Mouse (Mus musculus): ENCODE measurements around the gene Il6ra. TPM values are rescaled to one million over a fixed set of nuclear protein-coding genes. Genes with fewer than 3 reads are reported as not detected.
A peak's percentile ranks its signal among the peaks of the same experiment; 100 is the strongest.

Il6ra gene
- total and polyA plus RNA-seq, 2 experiments from 2014 or later = 1.1 to 2.0 TPM

GRCm38 (mm10) chr3:89860343-89860742 is 52.7 kb downstream of the Il6ra start:
- ATAC-seq (ENCODE audit: insufficient read depth, low read depth) = no peak
- no peak for TF ChIP-seq CTCF (IDR thresholded peaks at IDR 0.05; ENCODE audit: low read depth)
- Histone ChIP-seq H3K36me3 (replicated peaks; ENCODE audit: control insufficient read depth, insufficient read depth, low read length) (no peaks in the 10 kb centered on the region; the same call in 1 of the 2 replicates), H3K27me3 (ENCODE audit: control insufficient read depth, insufficient read depth, low read length) (no peaks in the 10 kb centered on the region), H3K4me3 (ENCODE audit: low read depth, low read length) (no peak overlapping the region), H3K9ac (replicated peaks; ENCODE audit: low read depth, low read length) (no peak overlapping the region), H3K9me3 (replicated peaks; ENCODE audit: control insufficient read depth, low read length) (no peaks in the 10 kb centered on the region), H3K27ac (ENCODE audit: low read depth) (no peak overlapping the region), H3K4me1 (ENCODE audit: control insufficient read depth, insufficient read depth) (peaks cover 5% of the 10 kb centered on the region; the same call in 1 of the 2 replicates), H3K4me2 (ENCODE audit: low read depth, low read length) (no peak overlapping the region)
- no peak for DNase-seq (ENCODE audit: low spot score)
- whole genome bisulfite sequencing = 70% methylated on average over 3 of the region's 3 CpGs

GRCm38 (mm10) chr3:89859936-89860335 is 53.1 kb downstream of the Il6ra start:
- TF ChIP-seq CTCF (IDR thresholded peaks at IDR 0.05; ENCODE audit: low read depth) (no peak), EP300 (IDR thresholded peaks at IDR 0.05; ENCODE audit: low read depth) (no peak)
- peaks cover under 1% of the 10 kb centered on the region; the same call in 1 of the 2 replicates for H3K4me1 ChIP-seq (ENCODE audit: control insufficient read depth, insufficient read depth)
- no peak overlapping the region for H3K9ac ChIP-seq (replicated peaks; ENCODE audit: low read depth, low read length)
- H3K27ac ChIP-seq (ENCODE audit: low read depth) = no peak overlapping the region
- 55% methylated on average over 3 of the region's 3 CpGs for WGBS
- H3K4me3 ChIP-seq (ENCODE audit: low read depth, low read length) = no peak overlapping the region
- no peaks in the 10 kb centered on the region for H3K9me3 ChIP-seq (replicated peaks; ENCODE audit: control insufficient read depth, low read length)
- H3K36me3 ChIP-seq (replicated peaks; ENCODE audit: control insufficient read depth, insufficient read depth, low read length) = no peaks in the 10 kb centered on the region; the same call in 1 of the 2 replicates
- no peaks in the 10 kb centered on the region for H3K27me3 ChIP-seq (ENCODE audit: control insufficient read depth, insufficient read depth, low read length)
- no peak for DNase-seq (ENCODE audit: low spot score)
- ATAC-seq (ENCODE audit: insufficient read depth, low read depth) = no peak
- H3K4me2 ChIP-seq (ENCODE audit: low read depth, low read length) = no peak overlapping the region

GRCm38 (mm10) chr3:89858888-89859287 is 54.1 kb downstream of the Il6ra start:
- H3K36me3 ChIP-seq (replicated peaks; ENCODE audit: control insufficient read depth, insufficient read depth, low read length) = no peaks in the 10 kb centered on the region; the same call in none of the 2 replicates
- ATAC-seq (ENCODE audit: insufficient read depth, low read depth) (no peak), DNase-seq (ENCODE audit: low spot score) (no peak)
- H3K4me2 ChIP-seq (ENCODE audit: low read depth, low read length) = no peak overlapping the region
- no peak overlapping the region for H3K9ac ChIP-seq (replicated peaks; ENCODE audit: low read depth, low read length)
- H3K4me3 ChIP-seq (ENCODE audit: low read depth, low read length) = no peak overlapping the region
- H3K9me3 ChIP-seq (replicated peaks; ENCODE audit: control insufficient read depth, low read length) = no peaks in the 10 kb centered on the region
- 63% methylated on average over 8 of the region's 8 CpGs for WGBS
- no peak for TF ChIP-seq EP300 (IDR thresholded peaks at IDR 0.05; ENCODE audit: low read depth)
- TF ChIP-seq CTCF (IDR thresholded peaks at IDR 0.05; ENCODE audit: low read depth) = no peak
- no peak overlapping the region for H3K27ac ChIP-seq (ENCODE audit: low read depth)
- no peaks in the 10 kb centered on the region for H3K4me1 ChIP-seq (ENCODE audit: control insufficient read depth, insufficient read depth)
- no peaks in the 10 kb centered on the region for H3K27me3 ChIP-seq (ENCODE audit: control insufficient read depth, insufficient read depth, low read length)

GRCm38 (mm10) chr3:89858123-89858522 is 54.9 kb downstream of the Il6ra start:
- H3K9me3 ChIP-seq (replicated peaks; ENCODE audit: control insufficient read depth, low read length) = no peaks in the 10 kb centered on the region
- DNase-seq (ENCODE audit: low spot score) = peak; percentile 73
- WGBS = 9% methylated on average over 4 of the region's 4 CpGs

GRCm38 (mm10) chr3:89857353-89857752 is 55.6 kb downstream of the Il6ra start:
- Histone ChIP-seq H3K4me1 (ENCODE audit: control insufficient read depth, insufficient read depth) (no peaks in the 10 kb centered on the region), H3K4me2 (ENCODE audit: low read depth, low read length) (no peak overlapping the region), H3K36me3 (replicated peaks; ENCODE audit: control insufficient read depth, insufficient read depth, low read length) (peaks cover 1% of the 10 kb centered on the region), H3K4me3 (ENCODE audit: low read depth, low read length) (no peak overlapping the region), H3K27ac (ENCODE audit: low read depth) (no peak overlapping the region), H3K27me3 (ENCODE audit: control insufficient read depth, insufficient read depth, low read length) (no peaks in the 10 kb centered on the region), H3K9ac (replicated peaks; ENCODE audit: low read depth, low read length) (no peak overlapping the region), H3K9me3 (replicated peaks; ENCODE audit: control insufficient read depth, low read length) (no peaks in the 10 kb centered on the region)
- 74% methylated on average over 3 of the region's 3 CpGs for WGBS
- no peak for DNase-seq (ENCODE audit: low spot score)
- no peak for TF ChIP-seq EP300 (IDR thresholded peaks at IDR 0.05; ENCODE audit: low read depth)
- TF ChIP-seq CTCF (IDR thresholded peaks at IDR 0.05; ENCODE audit: low read depth) = peak; percentile 22; the same call in 1 of the 2 replicates
- no peak for ATAC-seq (ENCODE audit: insufficient read depth, low read depth)

More at GRCm38 (mm10) chr3:89858123-89858522, 54.9 kb downstream of the Il6ra start:
- Histone ChIP-seq H3K27me3 (ENCODE audit: control insufficient read depth, insufficient read depth, low read length) (no peaks in the 10 kb centered on the region), H3K9ac (replicated peaks; ENCODE audit: low read depth, low read length) (no peak overlapping the region), H3K36me3 (replicated peaks; ENCODE audit: control insufficient read depth, insufficient read depth, low read length) (no peaks in the 10 kb centered on the region; the same call in none of the 2 replicates), H3K4me2 (ENCODE audit: low read depth, low read length) (no peak overlapping the region), H3K4me1 (ENCODE audit: control insufficient read depth, insufficient read depth) (no peaks in the 10 kb centered on the region), H3K27ac (ENCODE audit: low read depth) (no peak overlapping the region), H3K4me3 (ENCODE audit: low read depth, low read length) (no peak overlapping the region)
- ATAC-seq (ENCODE audit: insufficient read depth, low read depth) = no peak
- TF ChIP-seq EP300 (IDR thresholded peaks at IDR 0.05; ENCODE audit: low read depth) (no peak), CTCF (IDR thresholded peaks at IDR 0.05; ENCODE audit: low read depth) (peak; percentile 87)

GRCm38 (mm10) chr3:89853752-89854151 is 59.2 kb downstream of the Il6ra start:
- H3K9me3 ChIP-seq (replicated peaks; ENCODE audit: control insufficient read depth, low read length) = no peaks in the 10 kb centered on the region
- 64% methylated on average over 5 of the region's 5 CpGs for WGBS
- H3K9ac ChIP-seq (replicated peaks; ENCODE audit: low read depth, low read length) = no peak overlapping the region
- H3K27me3 ChIP-seq (ENCODE audit: control insufficient read depth, insufficient read depth, low read length) = no peaks in the 10 kb centered on the region
- DNase-seq (ENCODE audit: low spot score) (peak; percentile 64), ATAC-seq (ENCODE audit: insufficient read depth, low read depth) (peak; percentile 88)
- H3K27ac ChIP-seq (ENCODE audit: low read depth) = peak overlapping the region; percentile 87
- TF ChIP-seq EP300 (IDR thresholded peaks at IDR 0.05; ENCODE audit: low read depth) (peak; percentile 88), CTCF (IDR thresholded peaks at IDR 0.05; ENCODE audit: low read depth) (peak; percentile 16; the same call in 1 of the 2 replicates)
- no peak overlapping the region for H3K4me2 ChIP-seq (ENCODE audit: low read depth, low read length)
- H3K36me3 ChIP-seq (replicated peaks; ENCODE audit: control insufficient read depth, insufficient read depth, low read length) = peaks cover 8% of the 10 kb centered on the region
- H3K4me1 ChIP-seq (ENCODE audit: control insufficient read depth, insufficient read depth) = no peaks in the 10 kb centered on the region
- no peak overlapping the region for H3K4me3 ChIP-seq (ENCODE audit: low read depth, low read length)
